Mouse (Mus musculus) thymus, postnatal 14 days (tissue): ENCODE data around the gene Otud5.
"Not testable (repeated sequence)": the region's sequence is repeated elsewhere in the genome, so short reads cannot be mapped to it uniquely, and the experiment has no call there.

Source experiments
- DNase-seq: peaks from one replicate; pipeline ENCODE4 v3.0.0; 2021

Gene Otud5

GRCm38 (mm10) chrX:7883841-7884567, 42.8 kb downstream of the Otud5 start, which contains the start of gene Slc35a2:
Slc35a2 (plus strand) TSS chrX:7884028.
- peak; percentile 70 for DNase-seq

- DNase-seq: peak; percentile 35
Measured at GRCm38 (mm10) chrX:7898211-7898610, 57.0 kb downstream of the Otud5 start.

- peak; percentile 87 for DNase-seq
Measured at GRCm38 (mm10) chrX:7898880-7899874, 58.0 kb downstream of the Otud5 start, which contains the start of the genes Pqbp1 and Timm17b. Pqbp1 (minus strand) TSS chrX:7899269. Timm17b (plus strand) TSS chrX:7899357.

- DNase-seq: no peak
Measured at GRCm38 (mm10) chrX:7904441-7904840, 63.3 kb downstream of the Otud5 start.

- no peak for DNase-seq
Measured at GRCm38 (mm10) chrX:7907735-7908134, 66.6 kb downstream of the Otud5 start, which contains the start of gene Gm10491. Gm10491 (minus strand) TSS chrX:7907835.

GRCm38 (mm10) chrX:7909242-7909641, 68.1 kb downstream of the Otud5 start, which contains the start of gene Gm10490:
Gm10490 (plus strand) TSS chrX:7909542.
- not testable (repeated sequence) for DNase-seq

GRCm38 (mm10) chrX:7910473-7910872, 69.3 kb downstream of the Otud5 start:
- DNase-seq: no peak

- peak; percentile 41 for DNase-seq
Measured at GRCm38 (mm10) chrX:7915669-7916068, 74.5 kb downstream of the Otud5 start.

GRCm38 (mm10) chrX:7917960-7918359, 76.8 kb downstream of the Otud5 start:
- not testable (repeated sequence) for DNase-seq

- no peak for DNase-seq
Measured at GRCm38 (mm10) chrX:7919601-7920383, 78.6 kb downstream of the Otud5 start, which contains the start of gene Pcsk1n. Pcsk1n (plus strand) TSS chrX:7919822.

GRCm38 (mm10) chrX:7922032-7922431, 80.9 kb downstream of the Otud5 start:
- DNase-seq: peak; percentile 6
